Mouse (Mus musculus) kidney, postnatal 36 days (tissue): ENCODE data around the gene Mtor.

ENCODE experiments used
- DNase-seq, 2 experiments: peaks; one replicate each; pipeline ENCODE4 v3.0.0; 2021 to 2022; ENCODE audit warnings: mixed read lengths in 2 of 2

Gene Mtor

GRCm38 (mm10) chr4:148535876-148536275 is 87.5 kb downstream of the Mtor start:
- DNase-seq: no peak

GRCm38 (mm10) chr4:148549106-148549505 is 100.7 kb downstream of the Mtor start:
- DNase-seq: no peak

GRCm38 (mm10) chr4:148557766-148558165 is 109.4 kb downstream of the Mtor start:
- DNase-seq: no peak

DNA sequence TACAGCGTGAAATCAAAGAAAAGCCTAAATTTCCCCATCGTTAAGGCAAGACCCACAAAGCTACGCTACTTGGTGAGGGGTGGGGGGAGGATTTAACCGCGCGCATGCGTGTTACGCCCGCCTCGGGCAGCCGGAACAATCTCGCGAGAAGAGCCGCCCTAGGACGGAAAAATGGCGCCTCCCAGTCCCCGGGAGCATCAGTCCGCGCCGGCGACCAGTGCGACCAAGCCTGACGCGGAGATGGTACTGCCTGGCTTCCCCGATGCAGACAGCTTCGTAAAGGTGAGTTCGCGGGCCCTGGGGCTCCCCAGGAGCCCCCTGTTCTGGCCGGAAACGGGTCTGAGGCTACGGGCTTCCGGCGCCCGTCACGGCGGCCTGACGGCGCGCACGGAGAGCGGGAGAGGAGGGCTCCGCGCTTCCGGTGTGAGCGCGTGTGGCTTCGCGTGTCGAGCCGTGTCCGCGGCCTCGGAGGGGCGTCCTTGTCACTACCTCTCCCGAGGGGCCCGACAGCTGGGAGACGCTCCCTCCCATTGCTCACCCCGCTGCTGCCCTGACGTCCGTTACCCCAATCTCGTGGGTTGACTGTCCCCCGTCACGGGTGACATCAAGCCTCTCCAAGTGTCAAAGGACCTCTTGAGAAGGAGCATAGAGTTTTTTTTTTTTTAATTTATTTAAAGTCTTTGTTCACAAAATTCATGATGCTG is 110.0 kb downstream of the Mtor start, which contains the start of gene Exosc10:
Gene Exosc10 (plus strand): TSS at position 133 of the 704 bp plus-strand sequence.
- peak; percentile 89 to 93 for DNase-seq

- no peak for DNase-seq
Measured at GRCm38 (mm10) chr4:148562676-148563075, 114.3 kb downstream of the Mtor start.

DNA sequence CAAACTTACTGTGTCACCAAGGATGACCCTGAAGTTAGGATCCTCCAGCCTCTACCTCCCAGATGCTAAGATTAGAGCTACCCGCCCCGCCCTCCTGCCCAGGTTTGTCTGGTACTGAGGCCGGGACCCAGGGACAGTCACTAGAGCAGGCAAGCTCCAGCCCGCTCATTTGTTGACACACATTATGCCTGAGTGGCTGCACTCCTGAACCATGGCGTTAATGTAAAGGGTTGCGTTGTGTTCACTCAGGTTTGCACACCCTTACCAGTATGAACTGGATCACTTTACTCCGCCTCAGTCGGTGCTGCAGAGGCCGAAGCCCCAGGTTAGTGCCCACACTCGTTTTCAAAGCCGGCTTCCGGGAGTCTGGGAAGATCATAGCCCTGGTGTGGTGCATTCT is 115.2 kb downstream of the Mtor start:
- no peak for DNase-seq

- no peak for DNase-seq
Measured at GRCm38 (mm10) chr4:148570138-148570537, 121.7 kb downstream of the Mtor start.

GRCm38 (mm10) chr4:148570693-148571295 is 122.4 kb downstream of the Mtor start:
- DNase-seq: no peak

GRCm38 (mm10) chr4:148573222-148573621 is 124.8 kb downstream of the Mtor start:
- no peak for DNase-seq

DNA sequence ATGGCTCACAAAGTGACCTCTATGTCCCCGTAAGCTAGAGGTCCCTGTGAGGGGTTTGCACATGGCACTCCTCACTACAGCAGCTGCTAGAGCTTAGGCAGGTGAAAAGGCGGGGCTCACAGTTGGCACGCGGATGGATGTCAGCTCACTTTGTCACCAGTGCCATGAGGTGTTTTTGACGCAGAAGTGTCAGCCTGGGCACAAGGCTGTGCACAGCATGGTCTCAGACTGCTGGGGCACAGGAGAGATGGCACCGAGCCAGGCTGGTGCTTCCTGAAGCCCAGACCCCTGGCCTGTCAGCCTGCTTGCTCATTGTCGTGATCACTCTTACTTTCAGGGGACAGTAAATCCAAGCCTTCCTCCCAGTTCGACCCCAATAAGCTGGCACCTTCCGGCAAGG is 132.4 kb downstream of the Mtor start:
- no peak for DNase-seq

DNA sequence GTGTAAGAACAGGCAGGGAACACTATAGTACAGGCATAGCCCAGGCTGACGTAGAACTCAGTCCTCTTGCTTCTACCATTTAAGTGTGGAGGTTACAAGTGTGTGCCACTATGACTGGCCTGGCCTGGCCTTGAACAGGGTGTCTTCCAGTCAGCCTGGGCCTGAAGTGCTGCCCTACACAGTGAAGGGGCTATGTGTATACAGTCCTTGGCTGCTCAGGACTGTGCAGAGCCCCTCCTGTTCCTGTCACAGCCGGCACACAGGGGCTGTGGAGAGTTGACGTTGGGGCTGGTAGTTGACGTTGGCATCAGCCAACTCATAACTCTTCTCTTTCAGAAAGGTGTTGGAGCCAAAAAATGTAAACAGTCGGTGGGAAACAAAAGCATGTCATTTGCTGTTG is 133.0 kb downstream of the Mtor start:
- DNase-seq: no peak

- DNase-seq: no peak
Measured at GRCm38 (mm10) chr4:148583257-148583656, 134.8 kb downstream of the Mtor start.

GRCm38 (mm10) chr4:148586648-148587047 is 138.2 kb downstream of the Mtor start:
- no peak for DNase-seq

DNA sequence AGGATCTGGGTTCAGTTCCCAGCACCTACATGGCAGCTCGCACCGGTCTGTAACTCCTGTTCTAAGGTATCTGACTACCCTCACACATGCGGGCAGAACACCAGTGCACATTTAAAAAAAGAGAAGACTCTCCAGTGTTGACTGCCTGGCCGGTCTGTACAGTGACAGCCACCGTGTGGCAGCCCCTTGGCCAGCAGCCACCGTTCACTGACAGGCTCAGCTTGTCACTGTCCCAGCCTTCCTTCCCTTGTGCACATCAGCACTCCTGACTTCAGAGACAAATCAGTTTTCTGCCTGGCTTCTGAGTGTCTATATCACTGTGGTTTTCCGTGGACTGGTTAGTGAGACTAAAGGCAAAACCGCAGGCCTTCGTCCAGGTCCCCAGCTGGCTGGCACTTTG is 140.4 kb downstream of the Mtor start:
- no peak for DNase-seq

GRCm38 (mm10) chr4:148589565-148589964 is 141.2 kb downstream of the Mtor start:
- peak; percentile 49 to 60 for DNase-seq

DNA sequence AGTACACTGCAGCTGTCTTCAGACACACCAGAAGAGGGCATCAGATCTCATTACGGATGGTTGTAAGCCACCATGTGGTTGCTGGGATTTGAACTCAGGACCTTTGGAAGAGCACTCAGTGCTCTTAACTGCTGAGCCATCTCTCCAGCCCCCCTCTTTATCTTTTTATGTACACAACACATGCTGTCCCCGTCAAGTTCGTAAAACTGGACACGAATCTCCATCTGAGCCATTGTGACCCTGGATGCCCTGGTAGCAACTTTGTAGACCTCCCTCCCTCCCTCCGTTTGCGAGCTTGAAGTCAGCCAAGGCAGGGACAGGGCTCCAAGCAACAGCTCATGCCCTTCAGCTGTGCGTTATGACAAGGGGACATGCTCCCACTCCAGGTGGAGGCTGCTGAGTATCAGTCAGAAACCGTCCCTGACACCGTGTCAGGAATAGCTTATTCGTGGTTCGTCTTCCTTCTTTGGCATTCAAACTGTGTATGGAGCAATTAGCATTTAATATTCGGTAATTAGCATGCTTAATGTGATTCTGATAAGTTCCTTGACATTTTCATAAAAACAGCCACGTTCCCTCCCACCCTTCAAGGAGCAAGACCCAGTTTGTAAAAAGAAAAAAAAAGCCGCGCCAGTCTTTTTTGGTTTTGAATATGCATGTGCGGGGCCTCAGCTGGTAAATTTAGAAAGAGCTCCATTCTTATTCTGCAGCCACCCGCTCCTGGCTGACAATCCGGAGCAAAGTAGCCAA is 142.2 kb downstream of the Mtor start:
- no peak for DNase-seq

DNA sequence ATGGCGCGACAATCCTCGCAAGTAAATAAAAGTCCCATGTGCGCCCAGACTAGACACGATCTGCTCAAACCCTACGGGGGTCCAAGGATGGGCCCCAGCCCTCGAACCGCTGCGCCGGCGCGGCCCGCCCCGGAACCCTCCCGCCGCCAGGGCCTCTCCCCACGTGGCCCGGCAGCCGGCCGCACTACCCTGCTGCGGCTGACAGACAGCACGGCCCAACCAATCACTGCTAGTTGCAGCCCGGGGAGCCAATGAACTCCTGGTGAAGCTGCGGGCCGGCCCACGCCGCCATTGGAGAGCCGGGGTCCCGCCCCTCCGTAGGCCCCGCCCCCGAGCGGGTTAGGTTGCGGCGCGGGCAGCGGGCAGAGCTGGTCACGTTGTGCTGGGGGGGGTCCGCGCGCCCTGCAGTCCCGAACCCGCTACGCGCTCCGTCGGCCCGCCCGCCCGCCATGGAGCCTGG is 142.8 kb downstream of the Mtor start, which contains the start of gene Srm:
Gene Srm (plus strand): TSS at position 333 of the 460 bp plus-strand sequence.
- peak; percentile 99 for DNase-seq

- DNase-seq: no peak
Measured at GRCm38 (mm10) chr4:148591637-148592380, 143.4 kb downstream of the Mtor start.

DNA sequence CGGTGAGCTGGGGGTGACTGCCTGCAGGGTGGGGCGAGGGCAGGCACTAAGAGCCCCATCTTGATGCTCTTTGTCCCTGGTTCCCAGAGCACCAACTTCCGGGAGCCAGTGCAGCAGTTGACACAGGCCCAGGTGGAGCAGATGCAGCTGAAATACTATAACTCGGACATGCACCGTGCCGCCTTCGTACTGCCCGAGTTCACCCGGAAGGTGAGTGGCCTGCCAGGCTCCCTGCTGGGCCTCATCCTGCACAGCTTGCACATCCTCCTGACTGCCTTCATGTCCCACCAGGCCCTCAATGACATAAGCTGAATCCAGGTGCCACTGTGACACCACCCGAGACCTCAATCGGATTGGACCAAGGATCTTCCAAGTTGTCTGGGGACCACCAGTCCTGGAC is 145.6 kb downstream of the Mtor start:
- no peak for DNase-seq

- DNase-seq: no peak
Measured at GRCm38 (mm10) chr4:148595916-148596315, 147.5 kb downstream of the Mtor start.

- no peak for DNase-seq
Measured at GRCm38 (mm10) chr4:148596731-148597130, 148.3 kb downstream of the Mtor start.

DNA sequence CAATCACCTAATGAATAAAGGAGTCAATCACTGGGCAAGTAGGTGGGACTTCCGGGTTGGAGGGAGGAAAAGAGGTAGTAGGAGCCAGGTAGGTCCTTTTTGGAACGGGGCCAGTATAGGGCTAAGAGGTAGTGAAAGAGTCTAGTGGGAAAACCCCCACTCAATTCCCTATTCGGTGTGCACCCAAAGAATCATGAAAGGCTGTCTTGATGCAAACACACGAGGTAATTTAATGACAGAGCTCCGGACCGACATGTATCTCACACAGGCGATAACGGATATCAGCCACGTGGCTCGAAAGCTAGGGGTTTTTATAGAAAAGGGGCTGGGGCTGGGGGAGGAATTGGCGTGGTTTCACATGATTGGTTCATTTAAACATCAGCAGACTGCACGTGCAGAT is 150.4 kb downstream of the Mtor start:
- DNase-seq: no peak

DNA sequence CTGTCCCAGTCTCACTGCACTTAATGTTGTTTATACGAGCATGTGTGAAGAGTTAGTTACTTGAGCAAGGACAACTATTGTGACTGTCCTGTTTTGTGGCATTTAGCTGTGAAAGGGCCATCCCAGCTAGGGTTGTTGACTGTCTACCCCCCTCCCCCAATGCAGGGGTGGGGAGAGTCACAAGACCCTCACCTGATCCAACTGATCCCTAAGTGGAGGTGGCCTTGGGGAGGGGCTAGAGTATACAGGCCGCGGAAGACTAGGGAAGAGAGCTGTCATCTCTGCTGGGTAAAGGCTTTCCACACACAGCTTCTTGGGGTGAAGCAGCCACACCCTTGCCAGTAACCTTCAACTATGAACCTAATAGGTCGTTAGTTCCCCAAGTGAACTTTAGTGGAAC is 151.9 kb downstream of the Mtor start:
- DNase-seq: no peak
